Mouse (Mus musculus): ENCODE measurements at regions not wholly inside any gene's neighbourhood (a gene's known extent, or its start where the extent isn't known, plus 50 kb on each side); places are given as distances from the start of the nearest gene placed in this dataset.

DNA sequence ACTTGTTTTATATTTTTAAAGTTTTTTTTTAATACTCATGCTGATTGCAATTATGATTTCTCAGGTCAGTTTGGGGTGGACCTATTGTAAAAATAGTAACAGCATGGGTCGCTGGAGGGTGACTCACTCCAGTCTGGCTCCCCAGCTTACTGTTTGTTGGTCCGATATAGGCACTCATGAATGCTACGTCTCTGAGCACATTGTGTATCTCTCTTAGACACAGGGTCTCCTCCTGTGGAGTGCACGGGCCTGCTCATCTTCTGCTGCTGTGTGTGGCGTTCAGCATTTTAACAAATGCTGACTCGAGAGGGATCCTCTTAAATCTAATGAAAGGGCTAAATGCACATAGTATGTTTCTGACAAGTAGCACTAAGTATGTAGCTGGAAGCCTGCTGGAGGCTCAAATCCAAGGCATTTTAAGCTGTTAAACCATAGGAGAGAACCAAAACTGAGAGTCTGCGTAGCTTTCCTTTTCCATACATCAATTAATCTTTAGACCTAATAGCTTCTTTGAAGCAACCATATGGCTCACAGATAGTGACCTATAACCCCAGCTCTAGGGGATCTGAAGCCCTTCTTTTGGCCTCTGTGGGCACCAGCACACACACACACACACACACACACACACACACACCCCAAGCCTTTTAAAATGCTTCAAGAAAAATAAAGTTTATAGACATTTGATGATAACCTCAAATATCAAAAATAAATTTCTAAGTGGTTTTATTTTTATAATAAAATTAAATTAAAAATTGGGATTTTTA lies 246.0 kb upstream of the Gnpda2 start:
- TF ChIP-seq POLR2A (IDR thresholded peaks at IDR 0.05; ENCODE audit: extremely low read depth, insufficient read depth, low read length) = no peak
- TF ChIP-seq CTCF (IDR thresholded peaks at IDR 0.05; ENCODE audit: extremely low read depth, insufficient read depth, low read length) = no peak
